Mouse (Mus musculus) heart, postnatal 10 days (tissue): ENCODE measurements at regions not wholly inside any gene's neighbourhood (a gene's known extent, or its start where the extent isn't known, plus 50 kb on each side); places are given as distances from the start of the nearest gene placed in this dataset.

Source experiments
- DNase-seq, 2 experiments: peaks; one replicate each; pipeline ENCODE4 v3.0.0; 2021
- intact Hi-C: fragments of 180-260 bp; cut with DNase I; formaldehyde crosslinking; loops from one replicate; pipeline ENCODE4 v1.15.1; 2025

- intact Hi-C loops: no loop called here
- no peak for DNase-seq
Observed at GRCm38 (mm10) chr1:133981185-133981584, 55.9 kb upstream of the Fmod start.

- intact Hi-C loops: no loop called here
- DNase-seq: peak; percentile 34 to 41
Observed at GRCm38 (mm10) chr1:133978271-133978988, 57.2 kb upstream of the Prelp start.

- intact Hi-C loops: no loop called here
- peak; percentile 58 to 68 for DNase-seq
Observed at GRCm38 (mm10) chr1:133977260-133977659, 56.0 kb upstream of the Prelp start.

GRCm38 (mm10) chr1:133973801-133974200 lies 52.6 kb upstream of the Prelp start:
- DNase-seq: no peak
- intact Hi-C loops: no loop called here

DNA sequence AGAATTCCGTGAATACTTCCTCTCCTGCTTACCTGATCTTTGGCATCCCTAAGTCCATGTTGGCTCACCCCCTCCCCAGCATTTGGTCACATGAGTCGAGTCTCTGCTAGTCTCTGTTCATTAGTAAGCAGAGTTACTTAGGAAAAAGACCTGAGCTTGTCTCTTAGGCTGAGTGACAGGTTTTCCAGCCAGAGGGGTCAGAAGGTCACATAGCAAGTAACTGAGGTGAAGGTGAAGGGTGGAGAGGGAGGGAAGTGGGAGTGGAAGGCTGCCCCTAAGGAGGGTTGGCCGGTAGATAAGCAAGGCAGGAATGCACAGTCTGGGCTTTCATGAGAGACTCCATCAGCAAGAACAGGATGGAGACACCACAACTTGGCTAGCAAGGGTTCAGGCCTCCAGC lies 50.1 kb upstream of the Prelp start:
- intact Hi-C loops: no loop called here

More for the DNA sequence above, 50.1 kb upstream of the Prelp start:
- no peak for DNase-seq
